Mouse (Mus musculus) lung, embryonic 14.5 days (tissue): ENCODE data around the gene Coasy. TPM values are rescaled to one million over a fixed set of nuclear protein-coding genes. Genes with fewer than 3 reads are reported as not detected.

Source experiments
- ATAC-seq: fragments of 200-750 bp; cut with Nextera tagmentation; 2 replicates; pipeline ENCODE4 v1.8.0; 2017; ENCODE audit warnings: mild to moderate bottlenecking, moderate TSS enrichment, moderate library complexity; ENCODE audit not compliant: insufficient read depth
- DNase-seq: peaks from one replicate; pipeline ENCODE4 v3.0.0-alpha.2; 2015
- H3K27ac ChIP-seq: fragments of 300-500 bp; sonication (generic); 2 replicates; pipeline ENCODE4 v1.5.1; 2014; ENCODE audit warnings: low read depth, mild to moderate bottlenecking, moderate library complexity
- H3K27me3 ChIP-seq: fragments of 300-500 bp; sonication (generic); 2 replicates; pipeline ENCODE4 v1.6.1; 2014; ENCODE audit warnings: low read length, control low read depth; ENCODE audit not compliant: insufficient read depth
- H3K36me3 ChIP-seq: fragments of 300-500 bp; sonication (generic); 2 replicates; pipeline ENCODE4 v1.6.1; 2014; ENCODE audit warnings: control low read depth; ENCODE audit not compliant: insufficient read depth
- H3K4me1 ChIP-seq: fragments of 300-500 bp; sonication (generic); 2 replicates; pipeline ENCODE4 v1.6.1; 2014; ENCODE audit warnings: antibody characterized with exemption, control low read depth; ENCODE audit not compliant: insufficient read depth
- H3K4me2 ChIP-seq: fragments of 300-500 bp; sonication (generic); 2 replicates; pipeline ENCODE4 v1.6.1; 2014; ENCODE audit warnings: mild to moderate bottlenecking
- H3K4me3 ChIP-seq: fragments of 300-500 bp; sonication (generic); 2 replicates; pipeline ENCODE4 v1.5.1; 2014; ENCODE audit warnings: low read depth, low read length
- H3K9ac ChIP-seq: fragments of 300-500 bp; sonication (generic); 2 replicates; pipeline ENCODE4 v1.6.1; 2014
- H3K9me3 ChIP-seq: fragments of 300-500 bp; sonication (generic); 2 replicates; pipeline ENCODE4 v1.6.1; 2016; ENCODE audit warnings: low read depth, low read length, control low read depth
- CTCF ChIP-seq: IDR thresholded peaks from 2 replicates; pipeline ENCODE4 v1.5.1; 2016; ENCODE audit warnings: antibody characterized with exemption, low read depth
- WGBS: fragments of 180-500 bp; shearing (Covaris S2); extraction: QIAGEN DNeasy Blood & Tissue Kit; methylation state at CpG from one replicate; pipeline ENCODE4 v1.1.7; 2014; 5-methylcytosine and 5-hydroxymethylcytosine counted together
- polyA plus RNA-seq: library from polyadenylated mRNA; unstranded; fragments of >200 nt; fragmentation: Nextera tagmentation; extraction: Ambion mirVana; gene quantifications from 2 replicates; pipeline ENCODE4 v1.2.1, GENCODE M21; 2014

Coasy gene
- polyA plus RNA-seq = 37.9 and 38.0 TPM in 2 replicates

DNA sequence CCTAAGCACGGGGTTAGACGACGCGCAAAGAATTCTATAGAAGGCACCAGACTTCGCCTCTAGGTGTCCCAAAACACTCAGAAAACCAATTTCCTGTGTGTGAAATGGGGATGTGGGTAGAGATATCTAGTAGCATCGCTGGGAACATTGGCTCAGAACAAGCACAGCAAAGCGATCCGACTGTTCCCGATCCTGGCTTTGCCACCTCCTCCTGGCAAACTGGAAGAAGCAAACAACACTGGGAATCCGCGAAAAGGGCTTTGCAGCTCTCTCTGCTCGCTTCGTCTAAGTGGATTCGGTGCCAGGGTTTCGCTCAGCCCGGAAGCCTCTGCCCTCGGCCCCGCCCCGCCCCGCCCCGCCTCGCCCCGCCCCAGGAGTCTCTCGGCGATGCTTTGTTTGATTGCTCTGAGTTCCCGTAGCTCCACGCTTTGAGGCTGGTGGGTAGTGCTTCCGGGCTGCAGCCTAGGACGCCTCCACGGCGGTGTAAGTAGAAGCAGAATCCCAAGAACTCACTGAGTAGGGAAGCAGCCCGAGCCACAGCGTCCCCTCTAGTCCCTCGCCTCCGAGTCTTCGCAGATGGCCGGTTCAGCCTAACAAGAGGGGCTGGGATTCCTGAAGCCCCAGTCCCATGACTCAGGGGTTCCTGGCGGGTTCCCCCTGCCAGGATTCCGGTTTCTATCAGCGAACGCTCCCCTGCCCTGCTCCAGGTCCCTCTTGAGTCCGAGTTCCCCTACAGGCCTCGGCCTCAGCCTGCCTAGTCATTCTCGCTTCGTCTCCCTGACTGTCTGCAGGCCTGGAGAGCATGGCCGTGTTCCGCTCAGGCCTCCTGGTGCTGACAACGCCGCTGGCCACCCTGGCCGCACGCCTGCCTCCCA is at the start of gene Coasy:
Gene Coasy (plus strand): TSS at position 358 of the 875 bp plus-strand sequence.
- H3K27ac ChIP-seq = peak within 1 kb of the TSS; percentile 93
- under 1% methylated on average over 51 of the region's 51 CpGs for WGBS

GRCm38 (mm10) chr11:101033856-101034500 is 48.4 kb upstream of the Coasy start:
- TF ChIP-seq CTCF = no peak
- ATAC-seq = no peak
- Histone ChIP-seq H3K36me3 (peaks cover 76% of the 10 kb centered on the region), H3K9me3 (no peaks in the 10 kb centered on the region), H3K27ac (no peak overlapping the region), H3K9ac (no peak overlapping the region), H3K27me3 (no peaks in the 10 kb centered on the region), H3K4me3 (no peak overlapping the region), H3K4me2 (no peak overlapping the region), H3K4me1 (no peaks in the 10 kb centered on the region)
- no peak for DNase-seq
- 94% methylated on average over 17 of the region's 17 CpGs for WGBS

More for the DNA sequence above, at the start of gene Coasy:
- peak within 1 kb of the TSS; percentile 98 for H3K4me2 ChIP-seq
- peaks cover 44% of the 10 kb centered on the region for H3K27me3 ChIP-seq
- ATAC-seq (peak; percentile 88), DNase-seq (peak; percentile 94)
- peaks cover 12% of the 10 kb centered on the region; the same call in 1 of the 2 replicates for H3K36me3 ChIP-seq
- peak within 1 kb of the TSS; percentile 83 for H3K4me3 ChIP-seq
- H3K9me3 ChIP-seq = no peaks in the 10 kb centered on the region
- H3K4me1 ChIP-seq = peaks cover 10% of the 10 kb centered on the region; the same call in 1 of the 2 replicates
- peak; percentile 62 for TF ChIP-seq CTCF
- H3K9ac ChIP-seq = peak within 1 kb of the TSS; percentile 87

- no peak for DNase-seq
- WGBS = 85% methylated on average over 8 of the region's 8 CpGs
- TF ChIP-seq CTCF = no peak
- no peak for ATAC-seq
- Histone ChIP-seq H3K36me3 (peaks cover 79% of the 10 kb centered on the region), H3K4me1 (no peaks in the 10 kb centered on the region), H3K27me3 (no peaks in the 10 kb centered on the region), H3K9ac (no peak overlapping the region), H3K9me3 (no peaks in the 10 kb centered on the region), H3K4me3 (no peak overlapping the region), H3K27ac (no peak overlapping the region), H3K4me2 (no peak overlapping the region)
Measured at GRCm38 (mm10) chr11:101034614-101035327, 47.6 kb upstream of the Coasy start.

GRCm38 (mm10) chr11:101035328-101035695 is 47.1 kb upstream of the Coasy start:
- H3K36me3 ChIP-seq = peaks cover 80% of the 10 kb centered on the region
- no peak for ATAC-seq
- DNase-seq = no peak
- H3K27me3 ChIP-seq = no peaks in the 10 kb centered on the region
- H3K9ac ChIP-seq = no peak overlapping the region
- H3K9me3 ChIP-seq = no peaks in the 10 kb centered on the region
- no peak overlapping the region for H3K4me2 ChIP-seq
- no peak overlapping the region for H3K4me3 ChIP-seq
- WGBS = 79% methylated on average over 4 of the region's 4 CpGs
- no peaks in the 10 kb centered on the region for H3K4me1 ChIP-seq
- H3K27ac ChIP-seq = no peak overlapping the region
- TF ChIP-seq CTCF = no peak

- DNase-seq (no peak), ATAC-seq (no peak)
- Histone ChIP-seq H3K36me3 (peaks cover 87% of the 10 kb centered on the region), H3K4me1 (no peaks in the 10 kb centered on the region), H3K27ac (no peak overlapping the region), H3K4me2 (no peak overlapping the region), H3K4me3 (no peak overlapping the region), H3K9ac (no peak overlapping the region), H3K27me3 (no peaks in the 10 kb centered on the region), H3K9me3 (no peaks in the 10 kb centered on the region)
- no peak for TF ChIP-seq CTCF
- 84% methylated on average over 10 of the region's 10 CpGs for WGBS
Measured at GRCm38 (mm10) chr11:101037795-101038194, 44.6 kb upstream of the Coasy start.

DNA sequence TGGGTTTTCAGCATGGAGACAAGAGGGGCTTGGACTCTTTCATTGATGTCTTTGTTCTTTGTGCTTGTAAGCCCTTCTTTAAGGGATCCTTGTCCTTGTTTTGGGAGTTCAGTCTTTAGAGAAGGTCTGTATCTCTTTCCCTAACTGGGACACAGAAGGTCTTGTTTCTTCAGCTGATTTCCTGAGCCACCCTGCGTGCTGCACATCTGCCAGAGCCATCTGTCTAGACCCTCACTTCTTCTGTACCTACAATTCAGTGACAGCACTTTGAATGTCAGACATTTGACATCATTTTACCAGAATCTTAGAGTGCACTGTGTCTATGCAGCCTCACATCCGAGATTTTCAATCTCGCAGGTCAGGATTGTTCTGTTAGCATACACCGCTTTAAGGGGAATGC is 36.5 kb upstream of the Coasy start:
- Histone ChIP-seq H3K36me3 (peaks cover 96% of the 10 kb centered on the region), H3K9ac (no peak overlapping the region), H3K27ac (no peak overlapping the region), H3K4me2 (no peak overlapping the region), H3K9me3 (no peaks in the 10 kb centered on the region), H3K27me3 (no peaks in the 10 kb centered on the region), H3K4me3 (no peak overlapping the region), H3K4me1 (no peaks in the 10 kb centered on the region)
- ATAC-seq (no peak), DNase-seq (no peak)
- TF ChIP-seq CTCF = no peak
- WGBS = 90% methylated on average over 4 of the region's 4 CpGs
